Mouse (Mus musculus): ENCODE measurements around the gene Acap1.

GRCm38 (mm10) chr11:69865561-69865960, 29.8 kb downstream of the Acap1 start:
- no peak for TF ChIP-seq POLR2A (IDR thresholded peaks at IDR 0.05; ENCODE audit: borderline replicate concordance, control insufficient read depth, low read depth, low read length)
- TF ChIP-seq CTCF (IDR thresholded peaks at IDR 0.05; ENCODE audit: control insufficient read depth, insufficient read depth, low read length): no peak

Data from bone marrow, adult 2 months (tissue).